Mouse (Mus musculus): Measurements from ENCODE around the gene Mrpl22. TPM values are rescaled to one million over a fixed set of nuclear protein-coding genes. Genes with fewer than 3 reads are reported as not detected.

The Mrpl22 gene
- polyA plus RNA-seq (2014; fragmentation: Illumina TruSeq; extraction: RNeasy Lipid Tissue Mini Kit (QIAGEN cat#74804); ENCODE audit: low read depth, low replicate concordance) = 38.3 TPM

DNA sequence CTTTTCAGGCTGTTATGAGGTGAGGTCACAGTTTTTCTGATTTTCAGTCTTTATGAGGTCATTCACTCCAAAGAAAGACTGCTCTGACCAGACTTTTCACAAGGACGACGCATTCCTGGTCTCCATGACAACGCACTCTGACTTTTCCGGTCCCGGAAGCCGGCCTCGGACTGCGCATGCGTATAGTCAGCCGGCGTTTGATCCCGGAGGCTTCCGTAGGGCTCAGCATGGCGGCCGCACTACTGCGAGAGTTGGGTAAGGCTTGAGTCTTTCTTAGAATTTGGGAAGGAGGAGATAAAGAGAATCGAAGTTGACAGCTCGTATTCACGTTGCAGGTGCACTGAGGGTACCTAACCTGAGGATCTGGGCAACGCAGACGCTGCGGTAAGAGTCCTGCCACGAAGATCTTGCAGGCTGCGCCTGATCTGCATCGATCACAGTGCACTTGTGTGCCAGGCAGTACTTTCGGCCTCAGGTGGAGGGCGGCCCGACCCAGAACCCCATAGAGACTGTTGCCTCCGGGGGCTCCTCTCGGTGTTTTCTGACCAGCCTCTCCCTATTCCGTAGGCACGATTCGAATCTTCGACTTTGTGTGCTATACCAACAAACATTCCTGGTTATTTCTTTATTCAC lies at the start of gene Mrpl22:
Gene Mrpl22, plus strand, starts transcription at position 203 of the 633 bp plus-strand sequence.

DNA sequence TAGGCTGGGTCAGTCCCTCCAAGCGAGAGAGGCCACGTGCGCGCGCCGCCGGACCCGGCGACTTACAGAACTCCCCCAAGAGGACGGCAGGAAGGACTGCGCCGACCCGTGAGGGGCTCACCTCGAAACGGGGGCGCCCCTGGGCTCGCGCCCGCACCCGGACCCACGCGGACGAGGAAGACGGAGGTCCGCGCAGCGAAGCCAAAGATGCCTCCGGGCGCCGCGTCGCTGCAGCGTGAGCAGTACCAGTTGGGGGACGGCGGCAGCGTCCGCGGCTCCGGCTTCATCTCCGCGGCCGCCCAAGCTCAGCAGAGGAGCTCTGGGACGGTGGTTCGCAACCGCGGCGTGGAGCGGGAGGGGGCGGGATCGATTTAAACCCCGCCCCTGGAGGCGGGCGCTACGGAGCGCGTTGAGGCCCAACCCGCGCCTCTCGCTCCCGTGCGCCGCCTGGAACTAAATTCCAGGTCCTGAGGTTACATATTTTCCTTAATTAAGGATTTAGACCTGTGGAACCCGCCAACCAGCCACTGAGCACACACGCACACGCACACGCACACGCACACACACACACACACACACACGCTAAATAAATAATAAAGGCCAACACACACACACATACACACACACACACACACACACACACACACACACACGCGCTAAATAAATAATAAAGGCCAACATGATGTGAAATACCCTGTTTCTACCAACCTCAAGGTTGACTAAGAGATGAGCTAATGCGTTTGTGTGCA lies 3.1 kb upstream of the Mrpl22 start, which contains the start of gene Gemin5:
Gene Gemin5, minus strand, starts transcription at position 373 of the 749 bp plus-strand sequence.

DNA sequence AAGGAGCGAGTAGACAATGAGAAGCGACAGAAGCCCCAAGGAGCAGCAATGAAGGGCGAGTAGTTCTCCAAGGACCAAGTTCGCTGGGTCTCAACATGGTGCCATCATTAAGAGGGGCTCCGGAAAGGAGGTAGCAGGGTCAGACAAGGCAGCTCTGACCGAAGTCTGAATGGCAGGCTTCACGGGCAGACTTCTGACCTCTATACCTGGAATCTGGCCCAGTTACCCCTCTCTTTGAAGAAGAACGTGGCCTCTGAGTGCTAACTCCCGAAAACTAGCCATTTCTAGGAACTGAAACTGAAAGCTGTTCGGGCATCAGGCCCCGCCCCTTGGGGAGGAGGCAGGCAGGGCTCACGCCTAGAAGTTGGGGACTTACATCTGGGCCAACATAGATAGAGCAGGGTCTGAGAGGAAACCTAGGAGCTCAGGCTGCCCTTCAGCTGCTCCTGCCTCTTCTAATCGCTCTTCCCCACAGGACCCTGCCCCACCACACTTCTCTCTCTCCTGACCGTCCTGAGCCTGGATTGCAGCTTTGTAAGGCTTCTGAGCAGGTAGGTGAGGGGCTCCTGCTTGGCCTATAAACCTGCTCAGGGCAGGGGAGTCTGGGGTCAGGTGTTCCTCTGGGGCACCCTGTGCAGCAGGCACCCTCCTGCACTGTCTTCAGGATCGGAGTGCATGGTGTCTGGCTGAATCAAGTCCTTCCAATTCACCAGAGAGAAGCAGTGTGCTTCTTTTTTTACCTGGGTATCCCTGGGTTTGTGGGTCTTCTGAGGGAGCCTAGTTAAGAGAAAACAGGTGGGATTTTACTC lies 28.0 kb downstream of the Mrpl22 start, which contains the start of the genes Igtp and Irgm2:
Gene Igtp, plus strand, starts transcription at position 328 of the 809 bp plus-strand sequence.
Gene Irgm2, plus strand, starts transcription at position 390 of the 809 bp plus-strand sequence.

Other genes with a start within 250 kb of the Mrpl22 start
- gene Larp1, start 162.6 kb upstream of the Mrpl22 start, polyA plus RNA-seq (2014; fragmentation: Illumina TruSeq; extraction: RNeasy Lipid Tissue Mini Kit (QIAGEN cat#74804); ENCODE audit: low read depth, low replicate concordance) = 22.3 TPM
- gene Gm12248, start 78.5 kb upstream of the Mrpl22 start, polyA plus RNA-seq (2014; fragmentation: Illumina TruSeq; extraction: RNeasy Lipid Tissue Mini Kit (QIAGEN cat#74804); ENCODE audit: low read depth, low replicate concordance) = not detected
- 26.7 TPM for gene Cnot8, start 67.5 kb upstream of the Mrpl22 start, polyA plus RNA-seq (2014; fragmentation: Illumina TruSeq; extraction: RNeasy Lipid Tissue Mini Kit (QIAGEN cat#74804); ENCODE audit: low read depth, low replicate concordance)
- gene Gemin5, start 3.1 kb upstream of the Mrpl22 start, polyA plus RNA-seq (2014; fragmentation: Illumina TruSeq; extraction: RNeasy Lipid Tissue Mini Kit (QIAGEN cat#74804); ENCODE audit: low read depth, low replicate concordance) = 2.1 TPM
- gene Igtp, start 27.9 kb downstream of the Mrpl22 start, polyA plus RNA-seq (2014; fragmentation: Illumina TruSeq; extraction: RNeasy Lipid Tissue Mini Kit (QIAGEN cat#74804); ENCODE audit: low read depth, low replicate concordance) = 40.1 TPM
- gene Irgm2, start 28.0 kb downstream of the Mrpl22 start, polyA plus RNA-seq (2014; fragmentation: Illumina TruSeq; extraction: RNeasy Lipid Tissue Mini Kit (QIAGEN cat#74804); ENCODE audit: low read depth, low replicate concordance) = 50.2 TPM
- not detected for gene 4930438A08Rik, start 103.1 kb downstream of the Mrpl22 start, polyA plus RNA-seq (2014; fragmentation: Illumina TruSeq; extraction: RNeasy Lipid Tissue Mini Kit (QIAGEN cat#74804); ENCODE audit: low read depth, low replicate concordance)
- gene Zfp692, start 135.4 kb downstream of the Mrpl22 start, polyA plus RNA-seq (2014; fragmentation: Illumina TruSeq; extraction: RNeasy Lipid Tissue Mini Kit (QIAGEN cat#74804); ENCODE audit: low read depth, low replicate concordance) = 1.6 TPM
- 30.7 TPM for gene Zfp672, start 158.7 kb downstream of the Mrpl22 start, polyA plus RNA-seq (2014; fragmentation: Illumina TruSeq; extraction: RNeasy Lipid Tissue Mini Kit (QIAGEN cat#74804); ENCODE audit: low read depth, low replicate concordance)
- 0.93 TPM for gene Sh3bp5l, start 159.1 kb downstream of the Mrpl22 start, polyA plus RNA-seq (2014; fragmentation: Illumina TruSeq; extraction: RNeasy Lipid Tissue Mini Kit (QIAGEN cat#74804); ENCODE audit: low read depth, low replicate concordance)
- not detected for gene Lypd8, start 207.4 kb downstream of the Mrpl22 start, polyA plus RNA-seq (2014; fragmentation: Illumina TruSeq; extraction: RNeasy Lipid Tissue Mini Kit (QIAGEN cat#74804); ENCODE audit: low read depth, low replicate concordance)
- not detected for gene 1810065E05Rik, start 249.4 kb downstream of the Mrpl22 start, polyA plus RNA-seq (2014; fragmentation: Illumina TruSeq; extraction: RNeasy Lipid Tissue Mini Kit (QIAGEN cat#74804); ENCODE audit: low read depth, low replicate concordance)